Mouse (Mus musculus) heart, postnatal 0 days (tissue): ENCODE data around the gene Fam83e.

Experiments used
- CTCF ChIP-seq: IDR thresholded peaks from 2 replicates; pipeline ENCODE4 v1.5.1; 2016; ENCODE audit warnings: antibody characterized with exemption, control low read depth, low read depth
- EP300 ChIP-seq: IDR thresholded peaks from 2 replicates; pipeline ENCODE4 v1.6.1; 2016; ENCODE audit warnings: antibody characterized with exemption, low read depth

- TF ChIP-seq CTCF (no peak), EP300 (no peak)
These were observed 34.2 kb upstream of the Fam83e start for GRCm38 (mm10) chr7:45686841-45687240.
